Mouse (Mus musculus) layer of hippocampus, adult 2 months (tissue): ENCODE results near the gene Ckap5. TPM values are rescaled to one million over a fixed set of nuclear protein-coding genes. Genes with fewer than 3 reads are reported as not detected.

Experiments used
- DNase-seq, 2 experiments: peaks; one replicate each; pipeline ENCODE4 v3.0.0; 2022; ENCODE audit warnings: low spot score in 2 of 2
- H3K27ac ChIP-seq: fragments of 200-600 bp; 2 replicates; pipeline ENCODE4 v1.8.1; 2022
- H3K4me3 ChIP-seq: fragments of 200-600 bp; 2 replicates; pipeline ENCODE4 v1.8.1; 2022; ENCODE audit warnings: mild to moderate bottlenecking
- CTCF ChIP-seq: fragments of 200-600 bp; conservative IDR thresholded peaks from 2 replicates; pipeline ENCODE4 v1.8.1; 2022; ENCODE audit warnings: antibody characterized with exemption, mild to moderate bottlenecking, moderate library complexity
- total RNA-seq, 2 experiments: library from RNA; stranded (reverse); gene quantifications; 2 replicates each; pipeline ENCODE4 v1.2.3; 2021

The Ckap5 gene
- total RNA-seq, 2 experiments from 2014 or later = 111 to 115 TPM

GRCm38 (mm10) chr2:91631826-91632225 lies 105.3 kb downstream of the Ckap5 start:
- no peak overlapping the region for H3K27ac ChIP-seq
- H3K4me3 ChIP-seq = no peak overlapping the region
- TF ChIP-seq CTCF = no peak
- DNase-seq = no peak

- no peak for TF ChIP-seq CTCF
- no peak for DNase-seq
- H3K4me3 ChIP-seq = no peak overlapping the region
- no peak overlapping the region for H3K27ac ChIP-seq
These were observed 105.8 kb downstream of the Ckap5 start for GRCm38 (mm10) chr2:91632316-91632715.

GRCm38 (mm10) chr2:91633334-91633977 lies 106.9 kb downstream of the Ckap5 start:
- no peak for DNase-seq
- TF ChIP-seq CTCF = no peak
- no peak overlapping the region for H3K4me3 ChIP-seq
- no peak overlapping the region for H3K27ac ChIP-seq

- TF ChIP-seq CTCF = no peak
- H3K4me3 ChIP-seq = no peak overlapping the region
- H3K27ac ChIP-seq = no peak overlapping the region
- no peak for DNase-seq
These were observed 108.3 kb downstream of the Ckap5 start for GRCm38 (mm10) chr2:91634841-91635240.

- Histone ChIP-seq H3K27ac (no peak overlapping the region), H3K4me3 (no peak overlapping the region)
- TF ChIP-seq CTCF = no peak
- DNase-seq = no peak
These were observed 108.9 kb downstream of the Ckap5 start for GRCm38 (mm10) chr2:91635486-91635885.

GRCm38 (mm10) chr2:91636229-91636628 lies 109.7 kb downstream of the Ckap5 start, which contains the start of gene F2:
Gene F2 (minus strand): TSS chr2:91636414.
- TF ChIP-seq CTCF = no peak
- Histone ChIP-seq H3K27ac (no peak within 1 kb of the TSS), H3K4me3 (no peak within 1 kb of the TSS)
- DNase-seq = no peak

GRCm38 (mm10) chr2:91636727-91637338 lies 110.3 kb downstream of the Ckap5 start:
- no peak for DNase-seq
- TF ChIP-seq CTCF = no peak
- Histone ChIP-seq H3K4me3 (no peak overlapping the region), H3K27ac (no peak overlapping the region)

GRCm38 (mm10) chr2:91638931-91639330 lies 112.4 kb downstream of the Ckap5 start:
- DNase-seq = no peak
- H3K27ac ChIP-seq = no peak overlapping the region
- no peak for TF ChIP-seq CTCF
- no peak overlapping the region for H3K4me3 ChIP-seq

- H3K4me3 ChIP-seq = no peak overlapping the region
- no peak for TF ChIP-seq CTCF
- no peak for DNase-seq
These were observed 116.4 kb downstream of the Ckap5 start for GRCm38 (mm10) chr2:91642825-91643415.

GRCm38 (mm10) chr2:91644021-91644420 lies 117.5 kb downstream of the Ckap5 start:
- DNase-seq = no peak
- H3K4me3 ChIP-seq = no peak overlapping the region
- TF ChIP-seq CTCF = no peak
- no peak overlapping the region for H3K27ac ChIP-seq

More at GRCm38 (mm10) chr2:91642825-91643415, 116.4 kb downstream of the Ckap5 start:
- no peak overlapping the region for H3K27ac ChIP-seq

- DNase-seq = no peak
- Histone ChIP-seq H3K4me3 (no peak overlapping the region), H3K27ac (no peak overlapping the region)
- no peak for TF ChIP-seq CTCF
These were observed 118.8 kb downstream of the Ckap5 start for GRCm38 (mm10) chr2:91645354-91645753.

GRCm38 (mm10) chr2:91645811-91646210 lies 119.2 kb downstream of the Ckap5 start:
- no peak for TF ChIP-seq CTCF
- DNase-seq = no peak
- no peak overlapping the region for H3K4me3 ChIP-seq
- no peak overlapping the region for H3K27ac ChIP-seq

- H3K4me3 ChIP-seq = no peak overlapping the region
- peak; percentile 82 for TF ChIP-seq CTCF
- DNase-seq = peak in 1 of 2 experiments; percentile 54
- no peak overlapping the region for H3K27ac ChIP-seq
These were observed 120.2 kb downstream of the Ckap5 start for GRCm38 (mm10) chr2:91646733-91647132.

GRCm38 (mm10) chr2:91649152-91649551 lies 122.6 kb downstream of the Ckap5 start:
- DNase-seq = no peak
- Histone ChIP-seq H3K4me3 (peak overlapping the region; percentile 68), H3K27ac (peak overlapping the region; percentile 98)
- TF ChIP-seq CTCF = no peak
